Mouse (Mus musculus) olfactory bulb, adult 2 months (tissue): ENCODE measurements at regions not wholly inside any gene's neighbourhood (a gene's known extent, or its start where the extent isn't known, plus 50 kb on each side); places are given as distances from the start of the nearest gene placed in this dataset.

Experiments used
- CTCF ChIP-seq: fragments of 200-500 bp; IDR thresholded peaks from 2 replicates; pipeline ENCODE4 v1.5.1; 2012; ENCODE audit warnings: low read depth, mild to moderate bottlenecking, low read length, moderate library complexity; ENCODE audit not compliant: insufficient read depth
- POLR2A ChIP-seq: fragments of 200-500 bp; IDR thresholded peaks from 2 replicates; pipeline ENCODE4 v1.6.1; 2012; ENCODE audit warnings: mild to moderate bottlenecking, low read depth, low read length, moderate library complexity; ENCODE audit not compliant: insufficient read depth

GRCm38 (mm10) chr17:45226486-45226885 is 207.1 kb downstream of the Cdc5l start:
- TF ChIP-seq POLR2A (no peak), CTCF (no peak)
